Mouse (Mus musculus) lung, embryonic 16.5 days (tissue): ENCODE measurements around the gene Psmg1. TPM values are rescaled to one million over a fixed set of nuclear protein-coding genes. Genes with fewer than 3 reads are reported as not detected.
"Not testable (repeated sequence)": the region's sequence is repeated elsewhere in the genome, so short reads cannot be mapped to it uniquely, and the experiment has no call there.

Experiments used
- ATAC-seq: fragments of 200-750 bp; cut with Nextera tagmentation; 2 replicates; pipeline ENCODE4 v1.8.0; 2017; ENCODE audit warnings: low read depth, mild to moderate bottlenecking, moderate library complexity
- H3K27ac ChIP-seq: fragments of 300-500 bp; sonication (generic); 2 replicates; pipeline ENCODE4 v1.5.1; 2014; ENCODE audit warnings: mild to moderate bottlenecking, control low read depth, low read length
- H3K27me3 ChIP-seq: fragments of 300-500 bp; sonication (generic); 2 replicates; pipeline ENCODE4 v1.6.1; 2014; ENCODE audit warnings: low read depth, low read length, mixed read lengths; ENCODE audit not compliant: control insufficient read depth, insufficient read depth
- H3K36me3 ChIP-seq: fragments of 300-500 bp; sonication (generic); 2 replicates; pipeline ENCODE4 v1.6.1; 2014; ENCODE audit warnings: low read length; ENCODE audit not compliant: control insufficient read depth, insufficient read depth
- H3K4me1 ChIP-seq: fragments of 300-500 bp; sonication (generic); replicated peaks from 2 replicates; pipeline ENCODE4 v1.6.1; 2014; ENCODE audit warnings: low read length, mixed read lengths; ENCODE audit not compliant: control insufficient read depth, insufficient read depth
- H3K4me2 ChIP-seq: fragments of 300-500 bp; sonication (generic); 2 replicates; pipeline ENCODE4 v1.6.1; 2014; ENCODE audit warnings: low read depth, low read length, control low read depth
- H3K4me3 ChIP-seq: fragments of 300-500 bp; sonication (generic); 2 replicates; pipeline ENCODE4 v1.5.1; 2014; ENCODE audit warnings: mild to moderate bottlenecking, low read length, control low read depth
- H3K9ac ChIP-seq: fragments of 300-500 bp; sonication (generic); 2 replicates; pipeline ENCODE4 v1.6.1; 2014; ENCODE audit warnings: low read length, control low read depth
- H3K9me3 ChIP-seq: fragments of 300-500 bp; sonication (generic); 2 replicates; pipeline ENCODE4 v1.6.1; 2016; ENCODE audit warnings: low read length; ENCODE audit not compliant: control insufficient read depth
- WGBS: fragments of 180-500 bp; shearing (Covaris S2); extraction: QIAGEN DNeasy Blood & Tissue Kit; methylation state at CpG from one replicate; pipeline ENCODE4 v1.1.7; 2014; 5-methylcytosine and 5-hydroxymethylcytosine counted together
- polyA plus RNA-seq: library from polyadenylated mRNA; unstranded; fragments of >200 nt; fragmentation: Nextera tagmentation; extraction: Ambion mirVana; gene quantifications from 2 replicates; pipeline ENCODE4 v1.2.1, GENCODE M21; 2015

Gene Psmg1
- polyA plus RNA-seq, 1 experiment from 2014 or later: 67.7 TPM

GRCm38 (mm10) chr16:95967455-95967854 lies 23.3 kb downstream of the Psmg1 start:
- peaks cover 7% of the 10 kb centered on the region; the same call in 1 of the 2 replicates for H3K4me1 ChIP-seq
- ATAC-seq: no peak
- H3K9me3 ChIP-seq: no peaks in the 10 kb centered on the region
- no peak overlapping the region for H3K4me2 ChIP-seq
- no peaks in the 10 kb centered on the region for H3K36me3 ChIP-seq
- no peak overlapping the region for H3K27ac ChIP-seq
- no peak overlapping the region for H3K4me3 ChIP-seq
- H3K27me3 ChIP-seq: no peaks in the 10 kb centered on the region
- no peak overlapping the region for H3K9ac ChIP-seq
- WGBS: 42% methylated on average over 11 of the region's 11 CpGs

GRCm38 (mm10) chr16:95964427-95965023 lies 26.2 kb downstream of the Psmg1 start:
- no peak overlapping the region for H3K9ac ChIP-seq
- no peaks in the 10 kb centered on the region for H3K9me3 ChIP-seq
- 0 out of 2 replicates have a peak overlapping the region, but pooled peaks have one; percentile 3 for H3K4me2 ChIP-seq
- H3K27ac ChIP-seq: peak overlapping the region; percentile 0; the same call in 1 of the 2 replicates
- no peaks in the 10 kb centered on the region for H3K27me3 ChIP-seq
- peak; percentile 72 for ATAC-seq
- 39% methylated on average over 11 of the region's 11 CpGs for WGBS
- H3K4me1 ChIP-seq: peaks cover 7% of the 10 kb centered on the region; the same call in 1 of the 2 replicates
- H3K4me3 ChIP-seq: no peak overlapping the region
- no peaks in the 10 kb centered on the region for H3K36me3 ChIP-seq

- H3K27me3 ChIP-seq, H3K4me3 ChIP-seq, H3K4me2 ChIP-seq, H3K36me3 ChIP-seq, H3K9me3 ChIP-seq, H3K4me1 ChIP-seq, ATAC-seq, H3K9ac ChIP-seq, H3K27ac ChIP-seq: not testable (repeated sequence)
- 76% methylated on average over 1 of the region's 1 CpGs for WGBS
Measured at GRCm38 (mm10) chr16:95961484-95961883, 29.3 kb downstream of the Psmg1 start.

GRCm38 (mm10) chr16:95960689-95961088 lies 30.1 kb downstream of the Psmg1 start:
- not testable (repeated sequence) for H3K4me1 ChIP-seq, H3K27me3 ChIP-seq, ATAC-seq, H3K9me3 ChIP-seq, H3K27ac ChIP-seq, H3K4me2 ChIP-seq, H3K9ac ChIP-seq, H3K36me3 ChIP-seq, H3K4me3 ChIP-seq
- WGBS: 96% methylated on average over 2 of the region's 2 CpGs

GRCm38 (mm10) chr16:95958080-95958479 lies 32.7 kb downstream of the Psmg1 start:
- Histone ChIP-seq H3K4me2 (no peak overlapping the region), H3K36me3 (no peaks in the 10 kb centered on the region), H3K27ac (no peak overlapping the region), H3K4me1 (no peaks in the 10 kb centered on the region), H3K9ac (no peak overlapping the region), H3K27me3 (no peaks in the 10 kb centered on the region), H3K4me3 (no peak overlapping the region), H3K9me3 (no peaks in the 10 kb centered on the region)
- no peak for ATAC-seq
- WGBS: 69% methylated on average over 8 of the region's 8 CpGs

- no peak overlapping the region for H3K27ac ChIP-seq
- no peaks in the 10 kb centered on the region for H3K36me3 ChIP-seq
- H3K4me1 ChIP-seq: no peaks in the 10 kb centered on the region
- no peak overlapping the region for H3K9ac ChIP-seq
- no peak overlapping the region for H3K4me3 ChIP-seq
- no peaks in the 10 kb centered on the region for H3K9me3 ChIP-seq
- H3K27me3 ChIP-seq: no peaks in the 10 kb centered on the region
- no peak for ATAC-seq
- H3K4me2 ChIP-seq: no peak overlapping the region
- WGBS: 50% methylated on average over 5 of the region's 5 CpGs
Measured at GRCm38 (mm10) chr16:95956618-95957017, 34.1 kb downstream of the Psmg1 start.

GRCm38 (mm10) chr16:95955716-95956346 lies 34.9 kb downstream of the Psmg1 start:
- WGBS: 72% methylated on average over 5 of the region's 5 CpGs
- H3K4me3 ChIP-seq: no peak overlapping the region
- no peak overlapping the region for H3K9ac ChIP-seq
- no peak overlapping the region for H3K4me2 ChIP-seq
- ATAC-seq: no peak
- H3K36me3 ChIP-seq: no peaks in the 10 kb centered on the region
- no peaks in the 10 kb centered on the region for H3K4me1 ChIP-seq
- H3K27me3 ChIP-seq: no peaks in the 10 kb centered on the region
- no peaks in the 10 kb centered on the region for H3K9me3 ChIP-seq
- no peak overlapping the region for H3K27ac ChIP-seq

GRCm38 (mm10) chr16:95954341-95954740 lies 36.4 kb downstream of the Psmg1 start:
- H3K27ac ChIP-seq: no peak overlapping the region
- no peaks in the 10 kb centered on the region for H3K9me3 ChIP-seq
- WGBS: 83% methylated on average over 3 of the region's 3 CpGs

GRCm38 (mm10) chr16:95953159-95953650 lies 37.6 kb downstream of the Psmg1 start:
- Histone ChIP-seq H3K4me1 (no peaks in the 10 kb centered on the region), H3K27me3 (no peaks in the 10 kb centered on the region), H3K9ac (no peak overlapping the region), H3K36me3 (no peaks in the 10 kb centered on the region), H3K4me2 (no peak overlapping the region), H3K9me3 (no peaks in the 10 kb centered on the region), H3K4me3 (no peak overlapping the region), H3K27ac (no peak overlapping the region)
- ATAC-seq: no peak
- WGBS: 88% methylated on average over 4 of the region's 4 CpGs

More at GRCm38 (mm10) chr16:95954341-95954740, 36.4 kb downstream of the Psmg1 start:
- Histone ChIP-seq H3K4me1 (no peaks in the 10 kb centered on the region), H3K36me3 (no peaks in the 10 kb centered on the region), H3K27me3 (no peaks in the 10 kb centered on the region), H3K9ac (no peak overlapping the region), H3K4me3 (no peak overlapping the region), H3K4me2 (no peak overlapping the region)
- no peak for ATAC-seq
